Comparison of ENCODE assay signal across 10 mouse cellular contexts in genomic region chr2:104001076-104001475, GRCm38 (mm10). TPM values are rescaled to one million over a fixed set of nuclear protein-coding genes. Genes with fewer than 3 reads are reported as not detected.
DNase-seq lines count a peak whose midpoint lies in the region; ATAC-seq and TF ChIP-seq lines count a peak whose summit lies in the region.
"Had no signal": no experiment of that assay in that cellular context is flagged by ENCODE, and none has a peak within 500 bp of the region (broad histone marks: within the 10 kb centered on the region; RNA-seq: fewer than 3 reads in every experiment).

No protein-coding gene starts in this region.

- TF ChIP-seq CTCF in heart, postnatal 0 days (IDR thresholded peaks at IDR 0.05; ENCODE audit: low read depth) = peak; percentile 51
- peak; percentile 70 to 96 (median 72) for TF ChIP-seq CTCF in MEL (IDR thresholded peaks at IDR 0.05 in 2 of 3, conservative IDR thresholded peaks at IDR 0.05 in 1 of 3; ENCODE audit: control insufficient read depth in 1 of 3, insufficient read depth in 1 of 3, low read depth in 2 of 3, low read length in 3 of 3, poor library complexity in 1 of 3, severe bottlenecking in 1 of 3)

- no peaks in the 10 kb centered on the region for H3K9me3 ChIP-seq in heart, postnatal 0 days (replicated peaks; ENCODE audit: control insufficient read depth, low read length)
- no peaks in the 10 kb centered on the region for H3K9me3 ChIP-seq in heart, embryonic 11.5 days (replicated peaks; ENCODE audit: control insufficient read depth, low read length)
- no peaks in the 10 kb centered on the region for H3K9me3 ChIP-seq in MEL (replicated peaks; ENCODE audit: insufficient read depth, low read length)
- no peaks in the 10 kb centered on the region for H3K9me3 ChIP-seq in hindbrain, embryonic 10.5 days
- H3K9me3 ChIP-seq: limb, embryonic 10.5 days had no signal

- no peak overlapping the region for H3K4me3 ChIP-seq in heart, postnatal 0 days (ENCODE audit: low read depth, low read length)
- no peak overlapping the region for H3K4me3 ChIP-seq in heart, embryonic 11.5 days (ENCODE audit: low read depth, low read length)
- no peak overlapping the region for H3K4me3 ChIP-seq in MEL (ENCODE audit: control insufficient read depth in 1 of 2, insufficient read depth in 1 of 2, low read depth in 2 of 2, low read length in 2 of 2)
- H3K4me3 ChIP-seq in hindbrain, embryonic 10.5 days = no peak overlapping the region
- H3K4me3 ChIP-seq: limb, embryonic 10.5 days had no signal

- H3K4me1 ChIP-seq in heart, postnatal 0 days (ENCODE audit: control insufficient read depth, insufficient read depth) = no peaks in the 10 kb centered on the region
- H3K4me1 ChIP-seq in heart, embryonic 11.5 days (ENCODE audit: control insufficient read depth, insufficient read depth, low read length) = no peaks in the 10 kb centered on the region
- H3K4me1 ChIP-seq in MEL (ENCODE audit: control insufficient read depth in 1 of 2, insufficient read depth in 2 of 2, low read length in 2 of 2) = 0 out of 4 replicates have a peak, but pooled peaks cover 0 to 5% of the 10 kb centered on the region in 2 experiments
- H3K4me1 ChIP-seq in hindbrain, embryonic 10.5 days (replicated peaks) = 0 out of 2 replicates have a peak, but pooled peaks cover 3% of the 10 kb centered on the region
- H3K4me1 ChIP-seq: limb, embryonic 10.5 days had no signal

- H3K9ac ChIP-seq in heart, postnatal 0 days (replicated peaks; ENCODE audit: low read depth, low read length) = no peak overlapping the region
- H3K9ac ChIP-seq in heart, embryonic 11.5 days (ENCODE audit: low read depth, low read length) = no peak overlapping the region
- no peak overlapping the region for H3K9ac ChIP-seq in MEL (ENCODE audit: control insufficient read depth, low read depth, low read length, poor library complexity, severe bottlenecking)

- TF ChIP-seq POLR2A in MEL (IDR thresholded peaks at IDR 0.05; ENCODE audit: control insufficient read depth in 1 of 2, insufficient read depth in 1 of 2, low read depth in 1 of 2, low read length in 2 of 2, poor library complexity in 1 of 2) = no peak

- no peak for ATAC-seq in heart, postnatal 0 days (ENCODE audit: insufficient read depth, low read depth)
- no peak for ATAC-seq in heart, embryonic 11.5 days (replicated peaks; ENCODE audit: insufficient number of reproducible peaks, low FRiP score, low TSS enrichment)
- ATAC-seq in granulocyte monocyte progenitor cell, adult 5-6 weeks (replicated peaks; ENCODE audit: poor library complexity, severe bottlenecking) = peak; percentile 77

- no peaks in the 10 kb centered on the region for H3K36me3 ChIP-seq in heart, postnatal 0 days (replicated peaks; ENCODE audit: control insufficient read depth, insufficient read depth, low read length)
- H3K36me3 ChIP-seq in heart, embryonic 11.5 days (ENCODE audit: control insufficient read depth, insufficient read depth, low read length) = no peaks in the 10 kb centered on the region
- H3K36me3 ChIP-seq in MEL (ENCODE audit: control insufficient read depth in 1 of 2, insufficient read depth in 2 of 2, low read length in 2 of 2) = peaks cover 0 to 3% of the 10 kb centered on the region in 2 experiments; a peak in 1 of 4 replicates
- H3K36me3 ChIP-seq in hindbrain, embryonic 10.5 days = no peaks in the 10 kb centered on the region
- H3K36me3 ChIP-seq: limb, embryonic 10.5 days had no signal

- WGBS in heart, postnatal 0 days = 26% methylated on average over 2 of the region's 2 CpGs
- 23% methylated on average over 2 of the region's 2 CpGs for WGBS in heart, embryonic 11.5 days (ENCODE audit: insufficient replicate concordance)
- 22% methylated on average over 2 of the region's 2 CpGs for WGBS in hindbrain, embryonic 10.5 days

- H3K27me3 ChIP-seq in heart, postnatal 0 days (ENCODE audit: control insufficient read depth, insufficient read depth, low read length) = peaks cover 9% of the 10 kb centered on the region
- no peaks in the 10 kb centered on the region for H3K27me3 ChIP-seq in heart, embryonic 11.5 days (ENCODE audit: control insufficient read depth, insufficient read depth, low read length)
- peaks cover 0 to under 1% of the 10 kb centered on the region in 2 experiments; a peak in 2 of 4 replicates for H3K27me3 ChIP-seq in MEL (ENCODE audit: control insufficient read depth in 1 of 2, insufficient read depth in 2 of 2, low read length in 2 of 2)
- H3K27me3 ChIP-seq in hindbrain, embryonic 10.5 days (ENCODE audit: insufficient read depth, poor library complexity, severe bottlenecking) = peaks cover 9% of the 10 kb centered on the region

- H3K4me2 ChIP-seq in heart, postnatal 0 days (ENCODE audit: low read depth, low read length) = no peak overlapping the region
- H3K4me2 ChIP-seq in heart, embryonic 11.5 days = no peak overlapping the region

- H3K27ac ChIP-seq in heart, postnatal 0 days (ENCODE audit: low read depth) = no peak overlapping the region
- no peak overlapping the region for H3K27ac ChIP-seq in heart, embryonic 11.5 days (ENCODE audit: low read depth, low read length)
- H3K27ac ChIP-seq in MEL (ENCODE audit: control insufficient read depth, low read depth, low read length) = no peak overlapping the region
- no peak overlapping the region for H3K27ac ChIP-seq in hindbrain, embryonic 10.5 days
- H3K27ac ChIP-seq: limb, embryonic 10.5 days had no signal

- DNase-seq in heart, postnatal 0 days (ENCODE audit: low spot score) = no peak
- DNase-seq in 3T3-L1 (ENCODE audit: low read depth, low spot score) = peak; percentile 59
- peak; percentile 84 for DNase-seq in MEL (ENCODE audit: low read depth, low spot score)
- no peak for DNase-seq in urinary bladder, postnatal 36 days (ENCODE audit: low spot score in 2 of 2)
- DNase-seq in cerebellum, adult 18-20 months = no peak
- no peak for DNase-seq in hindbrain, embryonic 10.5 days (ENCODE audit: low spot score)
- DNase-seq: thymus, postnatal 25 days had no signal

- TF ChIP-seq RAD21 in MEL (IDR thresholded peaks at IDR 0.05; ENCODE audit: low read depth, low read length) = peak; percentile 99

- no peaks in the 10 kb centered on the region for H3K79me2 ChIP-seq in MEL (ENCODE audit: control insufficient read depth, insufficient read depth, low read length, poor library complexity)

- no peak for TF ChIP-seq EP300 in heart, postnatal 0 days (IDR thresholded peaks at IDR 0.05; ENCODE audit: low read depth)
- TF ChIP-seq EP300 in MEL (IDR thresholded peaks at IDR 0.05; ENCODE audit: low read depth in 1 of 2, low read length in 2 of 2) = no peak

TF ChIP-seq in MEL, 35 proteins besides CTCF, POLR2A, EP300 and RAD21 (continues in another document):
- TF ChIP-seq ZC3H11A (IDR thresholded peaks at IDR 0.05; ENCODE audit: low read depth, low read length) = peak; percentile 99
- no peak for TF ChIP-seq ETS1 (IDR thresholded peaks at IDR 0.05; ENCODE audit: low read depth, low read length)
- TF ChIP-seq UBTF (IDR thresholded peaks at IDR 0.05; ENCODE audit: borderline replicate concordance, insufficient read depth, low read depth, low read length) = no peak
- TF ChIP-seq E2F4 (IDR thresholded peaks at IDR 0.05; ENCODE audit: borderline replicate concordance, low read depth, low read length) = no peak
- no peak for TF ChIP-seq MAX (IDR thresholded peaks at IDR 0.05; ENCODE audit: low read length)
- TF ChIP-seq USF1 (IDR thresholded peaks at IDR 0.05; ENCODE audit: low read depth, low read length) = no peak
- peak; percentile 67 for TF ChIP-seq SIN3A (IDR thresholded peaks at IDR 0.05; ENCODE audit: low read length)
- TF ChIP-seq CHD1 (IDR thresholded peaks at IDR 0.05; ENCODE audit: low read depth, low read length) = no peak
- peak; percentile 20; the same call in 1 of the 2 replicates for TF ChIP-seq BHLHE40 (IDR thresholded peaks at IDR 0.05; ENCODE audit: borderline replicate concordance, low read depth, low read length)

RNA-seq across cellular contexts. Expression of gene Fbxo3, which starts 26.4 kb away (rescaled TPM):
- 48.8 and 58.1 TPM in 2 replicates for total RNA-seq in heart, postnatal 0 days (2014; rRNA removed; ENCODE audit: low replicate concordance)
- polyA plus RNA-seq in heart, postnatal 0 days (2015; fragmentation: Nextera tagmentation; extraction: Ambion mirVana) = 40.7 and 43.1 TPM in 2 replicates
- 43.2 and 46.8 TPM in 2 replicates for polyA plus RNA-seq in heart, embryonic 11.5 days (2014; fragmentation: Nextera tagmentation; extraction: Ambion mirVana)
- 30.9 and 32.7 TPM in 2 replicates for total RNA-seq in MEL (2012; rRNA removed)
- polyA plus RNA-seq in MEL (2012; ENCODE audit: insufficient read depth in 1 of 2, insufficient read length in 2 of 2, low read depth in 1 of 2, low replicate concordance in 2 of 2, missing spikeins in 1 of 2) = 10 to 100 TPM; 41.9 to 55.4 TPM
- 45.1 and 45.5 TPM in 2 replicates for total RNA-seq in granulocyte monocyte progenitor cell, adult 5-6 weeks (2014; fragmentation: Nextera tagmentation)
- total RNA-seq in granulocyte monocyte progenitor cell, adult 5-6 weeks (2017) = 57.4 and 64.1 TPM in 2 replicates
- 40.6 and 42.8 TPM in 2 replicates for polyA plus RNA-seq in hindbrain, embryonic 10.5 days (2016; fragmentation: Nextera tagmentation; extraction: Ambion mirVana)

RNA-seq across cellular contexts. Expression of gene 4931422A03Rik, which starts 27.1 kb away (rescaled TPM):
- total RNA-seq in heart, postnatal 0 days (2014; rRNA removed; ENCODE audit: low replicate concordance) = not detected in 2 replicates
- polyA plus RNA-seq in heart, postnatal 0 days (2015; fragmentation: Nextera tagmentation; extraction: Ambion mirVana) = 0.93 and 1.1 TPM in 2 replicates
- 1.1 and 2.2 TPM in 2 replicates for polyA plus RNA-seq in heart, embryonic 11.5 days (2014; fragmentation: Nextera tagmentation; extraction: Ambion mirVana)
- total RNA-seq in MEL (2012; rRNA removed) = 0.50 TPM in 1 of 2 replicates, not detected in the other
- polyA plus RNA-seq in MEL (2012; ENCODE audit: insufficient read depth in 1 of 2, insufficient read length in 2 of 2, low read depth in 1 of 2, low replicate concordance in 2 of 2, missing spikeins in 1 of 2) = 1 to 10 TPM in 1 of 2 experiments, not detected in 1; 4.9 TPM
- not detected in 2 replicates for total RNA-seq in granulocyte monocyte progenitor cell, adult 5-6 weeks (2014; fragmentation: Nextera tagmentation)
- total RNA-seq in granulocyte monocyte progenitor cell, adult 5-6 weeks (2017) = 0.98 TPM in 1 of 2 replicates, not detected in the other
- polyA plus RNA-seq in hindbrain, embryonic 10.5 days (2016; fragmentation: Nextera tagmentation; extraction: Ambion mirVana) = 1.4 and 2.0 TPM in 2 replicates

RNA-seq across cellular contexts. Expression of gene Lmo2, which starts 43.3 kb away (rescaled TPM):
- total RNA-seq in heart, postnatal 0 days (2014; rRNA removed; ENCODE audit: low replicate concordance) = 5.7 and 11.9 TPM in 2 replicates
- 12.3 and 13.4 TPM in 2 replicates for polyA plus RNA-seq in heart, postnatal 0 days (2015; fragmentation: Nextera tagmentation; extraction: Ambion mirVana)
- polyA plus RNA-seq in heart, embryonic 11.5 days (2014; fragmentation: Nextera tagmentation; extraction: Ambion mirVana) = 27.9 TPM in 2 replicates
- 258 and 278 TPM in 2 replicates for total RNA-seq in MEL (2012; rRNA removed)
- 100 to 1,000 TPM in 1 of 2 experiments, 10 to 100 TPM in 1; 96.2 to 184 TPM for polyA plus RNA-seq in MEL (2012; ENCODE audit: insufficient read depth in 1 of 2, insufficient read length in 2 of 2, low read depth in 1 of 2, low replicate concordance in 2 of 2, missing spikeins in 1 of 2)
- total RNA-seq in granulocyte monocyte progenitor cell, adult 5-6 weeks (2014; fragmentation: Nextera tagmentation) = 334 and 343 TPM in 2 replicates
- total RNA-seq in granulocyte monocyte progenitor cell, adult 5-6 weeks (2017) = 231 and 233 TPM in 2 replicates
- polyA plus RNA-seq in hindbrain, embryonic 10.5 days (2016; fragmentation: Nextera tagmentation; extraction: Ambion mirVana) = 15.8 and 21.2 TPM in 2 replicates

Comparison
In these comparisons a context has a peak if more than half of its experiments do, and no peak if none do; other contexts are left out.
1. DNase-seq: peak in 3T3-L1 (single experiment) and MEL (single experiment); none in heart, postnatal 0 days (single experiment), urinary bladder, postnatal 36 days (0 of 2), cerebellum, adult 18-20 months (0 of 2) and hindbrain, embryonic 10.5 days (single experiment).